Mouse (Mus musculus) hindbrain, embryonic 12.5 days (tissue): Measurements from ENCODE around the gene Rgs3. TPM values are rescaled to one million over a fixed set of nuclear protein-coding genes. Genes with fewer than 3 reads are reported as not detected.

Experiments
- ATAC-seq: fragments of 200-750 bp; cut with Nextera tagmentation; 2 replicates; pipeline ENCODE4 v1.8.0; 2017; ENCODE audit warnings: moderate TSS enrichment; ENCODE audit not compliant: low FRiP score
- H3K27ac ChIP-seq: fragments of 300-500 bp; sonication (generic); 2 replicates; pipeline ENCODE4 v1.5.1; 2016; ENCODE audit warnings: mild to moderate bottlenecking
- H3K27me3 ChIP-seq: fragments of 300-500 bp; sonication (generic); 2 replicates; pipeline ENCODE4 v1.6.1; 2016; ENCODE audit warnings: mild to moderate bottlenecking
- H3K36me3 ChIP-seq: fragments of 300-500 bp; sonication (generic); 2 replicates; pipeline ENCODE4 v1.6.1; 2016; ENCODE audit warnings: mild to moderate bottlenecking
- H3K4me1 ChIP-seq: fragments of 300-500 bp; sonication (generic); 2 replicates; pipeline ENCODE4 v1.6.1; 2016
- H3K4me2 ChIP-seq: fragments of 300-500 bp; sonication (generic); replicated peaks from 2 replicates; pipeline ENCODE4 v1.6.1; 2016; ENCODE audit warnings: mild to moderate bottlenecking
- H3K4me3 ChIP-seq: fragments of 300-500 bp; sonication (generic); 2 replicates; pipeline ENCODE4 v1.5.1; 2016; ENCODE audit warnings: mild to moderate bottlenecking
- H3K9ac ChIP-seq: fragments of 300-500 bp; sonication (generic); 2 replicates; pipeline ENCODE4 v1.6.1; 2016; ENCODE audit warnings: mild to moderate bottlenecking, moderate library complexity
- H3K9me3 ChIP-seq: fragments of 300-500 bp; sonication (generic); replicated peaks from 2 replicates; pipeline ENCODE4 v1.6.1; 2016; ENCODE audit warnings: mild to moderate bottlenecking
- WGBS: fragments of 180-500 bp; shearing (Covaris S2); methylation state at CpG from one replicate; pipeline ENCODE4 v1.1.7; 2016; 5-methylcytosine and 5-hydroxymethylcytosine counted together
- polyA plus RNA-seq: library from polyadenylated mRNA; unstranded; fragments of >200 nt; fragmentation: Nextera tagmentation; extraction: Ambion mirVana; gene quantifications from 2 replicates; pipeline ENCODE4 v1.2.1, GENCODE M21; 2016

Rgs3 gene
- polyA plus RNA-seq, 1 experiment from 2014 or later = 71.6 TPM

DNA sequence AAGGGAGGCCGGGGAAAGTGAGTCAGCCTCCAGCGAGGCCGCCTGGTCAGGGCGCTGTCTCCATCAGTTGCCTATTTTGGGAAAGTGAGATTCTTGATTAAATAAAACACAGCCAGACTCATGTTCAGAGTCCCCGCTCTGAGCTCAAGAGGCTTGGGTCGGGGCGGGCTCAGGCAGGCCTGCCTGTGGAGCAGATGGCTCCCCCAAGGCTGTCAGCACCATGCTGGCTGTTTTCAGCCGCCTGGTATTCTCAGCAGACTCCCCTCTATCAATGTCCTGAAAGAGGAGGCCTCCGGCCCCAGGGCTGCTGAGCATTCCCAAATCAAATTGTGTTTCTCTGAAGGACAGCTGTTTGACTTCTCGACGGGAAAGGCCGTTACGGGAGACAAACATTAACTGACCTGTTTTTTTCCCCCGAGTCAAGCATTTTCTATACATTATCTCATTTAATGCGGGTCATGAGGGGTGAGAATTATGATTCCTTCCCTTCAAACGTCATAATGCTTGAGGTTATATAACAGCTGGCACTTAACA lies 50.6 kb downstream of the Rgs3 start:
- ATAC-seq = peak; percentile 47
- Histone ChIP-seq H3K4me2 (no peak overlapping the region), H3K36me3 (no peaks in the 10 kb centered on the region), H3K4me1 (peaks cover 69% of the 10 kb centered on the region), H3K4me3 (no peak overlapping the region), H3K27ac (peak overlapping the region; percentile 72), H3K9me3 (no peaks in the 10 kb centered on the region), H3K9ac (no peak overlapping the region), H3K27me3 (no peaks in the 10 kb centered on the region)
- 39% methylated on average over 16 of the region's 16 CpGs for WGBS

DNA sequence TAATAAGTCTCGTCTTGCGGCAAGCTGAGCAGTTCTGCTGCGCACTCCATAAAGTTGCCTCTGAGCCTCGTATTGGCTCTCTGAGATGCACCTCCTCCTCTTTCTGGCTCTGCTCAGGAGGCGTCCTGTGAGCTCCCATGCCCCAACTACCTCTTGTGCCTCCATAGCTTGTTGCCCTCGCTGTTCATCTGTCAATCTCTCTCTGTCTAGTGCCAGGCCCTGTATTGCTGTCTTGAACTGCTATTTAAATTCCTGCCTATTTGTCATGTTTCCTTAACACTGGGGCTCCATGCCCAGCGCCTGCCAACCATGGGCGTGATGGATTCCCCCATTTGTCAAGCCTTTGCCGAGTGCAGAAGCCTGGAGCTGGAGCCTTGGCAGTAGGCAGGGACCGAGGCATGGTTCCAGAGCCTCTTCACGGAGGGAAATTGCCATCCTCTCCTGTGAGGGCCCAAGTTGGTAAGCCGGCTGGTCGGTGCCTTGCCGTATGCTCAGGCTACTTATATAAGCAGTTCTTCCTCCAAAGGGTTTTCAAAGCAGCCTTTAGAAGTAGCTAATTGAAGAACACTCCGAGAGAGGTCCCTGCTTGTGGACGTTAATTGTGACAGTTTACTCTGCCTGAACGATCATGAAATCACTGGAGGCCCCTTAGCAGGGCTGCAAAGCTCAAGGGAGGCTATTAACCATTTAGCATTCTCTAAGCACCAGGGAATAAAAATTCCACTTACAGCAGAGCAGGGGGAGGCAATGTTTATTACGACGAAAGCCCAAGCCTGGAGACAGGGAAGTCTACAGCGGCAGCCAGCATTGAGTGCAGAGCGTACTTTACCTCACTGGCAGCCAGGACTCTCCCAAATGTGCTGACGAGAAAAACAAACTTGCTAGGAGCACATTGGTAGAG lies 53.2 kb downstream of the Rgs3 start:
- no peak overlapping the region for H3K4me3 ChIP-seq
- no peak overlapping the region for H3K9ac ChIP-seq
- ATAC-seq = peak; percentile 58
- WGBS = 41% methylated on average over 22 of the region's 22 CpGs
- peaks cover 49% of the 10 kb centered on the region for H3K4me1 ChIP-seq
- no peaks in the 10 kb centered on the region for H3K9me3 ChIP-seq
- peak overlapping the region; percentile 20 for H3K4me2 ChIP-seq
- peak overlapping the region; percentile 81 for H3K27ac ChIP-seq
- 0 out of 2 replicates have a peak, but pooled peaks cover 3% of the 10 kb centered on the region for H3K27me3 ChIP-seq
- no peaks in the 10 kb centered on the region for H3K36me3 ChIP-seq

DNA sequence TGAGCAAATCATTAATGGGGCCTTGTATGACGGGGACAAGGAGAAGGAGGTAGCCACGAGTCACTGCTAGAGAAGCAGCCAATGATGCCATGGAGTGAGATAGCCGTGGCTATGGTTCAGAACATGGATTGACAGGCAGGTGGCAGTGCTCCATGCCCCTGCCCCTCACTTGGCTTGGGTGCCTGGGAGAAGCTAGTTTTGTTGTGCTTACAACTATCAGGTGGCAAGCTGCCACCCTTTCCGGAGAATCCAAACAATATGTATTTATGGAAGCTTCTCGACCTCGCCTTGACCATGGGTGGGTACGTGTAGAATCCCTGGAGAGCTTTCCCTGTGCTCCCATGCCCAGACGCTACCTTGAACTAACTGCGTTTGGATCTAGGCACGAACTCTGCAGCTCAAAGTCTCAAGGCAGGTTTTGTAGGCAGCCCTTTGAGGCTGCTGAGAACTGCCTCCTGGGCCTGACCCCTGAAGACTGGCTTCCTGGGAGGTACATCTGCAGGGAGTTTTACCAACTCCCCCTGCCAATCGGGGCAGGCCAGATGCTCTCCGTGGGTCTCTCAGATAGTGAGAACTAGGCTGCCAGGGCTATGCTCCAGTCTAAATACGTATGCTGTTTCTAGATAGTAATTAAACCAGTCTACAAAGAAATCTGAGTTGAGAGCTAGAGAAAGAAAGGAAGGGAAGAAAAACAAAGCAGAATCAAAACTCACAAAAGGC lies 54.2 kb downstream of the Rgs3 start:
- Histone ChIP-seq H3K27ac (peak overlapping the region; percentile 81), H3K36me3 (no peaks in the 10 kb centered on the region), H3K4me3 (no peak overlapping the region), H3K4me2 (peak overlapping the region; percentile 20), H3K9me3 (no peaks in the 10 kb centered on the region), H3K4me1 (peaks cover 49% of the 10 kb centered on the region), H3K9ac (no peak overlapping the region), H3K27me3 (0 out of 2 replicates have a peak, but pooled peaks cover 3% of the 10 kb centered on the region)
- no peak for ATAC-seq
- 76% methylated on average over 13 of the region's 13 CpGs for WGBS

DNA sequence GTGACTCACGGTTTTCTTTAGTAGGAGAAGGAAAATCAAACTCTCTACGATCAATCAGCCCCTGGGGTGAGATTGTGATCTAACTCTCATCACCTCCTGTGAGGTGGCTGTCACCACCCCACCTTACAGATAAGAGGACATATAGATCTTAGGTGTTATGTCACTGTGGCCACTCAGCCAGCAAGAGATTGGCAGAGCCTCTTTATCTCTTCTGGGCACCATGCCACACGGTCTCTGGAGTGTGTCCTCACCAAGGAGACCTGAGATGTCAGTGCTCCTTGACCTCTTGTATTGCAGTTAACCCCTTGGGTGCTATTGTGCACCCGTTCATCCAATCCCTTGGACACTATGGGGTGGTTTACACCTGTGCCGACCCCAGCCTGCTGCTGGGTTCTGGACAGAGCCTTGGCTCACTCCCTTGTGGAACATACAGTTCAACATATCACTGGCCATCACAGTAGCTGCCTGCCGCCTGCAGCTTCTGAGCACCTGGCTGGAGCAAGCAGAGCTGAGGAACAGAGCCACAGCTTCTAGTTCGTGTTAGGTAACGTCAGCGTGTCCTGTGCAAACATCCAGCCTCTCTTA lies 58.3 kb downstream of the Rgs3 start:
- no peak overlapping the region for H3K27ac ChIP-seq
- no peak overlapping the region for H3K4me2 ChIP-seq
- peaks cover 51% of the 10 kb centered on the region for H3K4me1 ChIP-seq
- no peak overlapping the region for H3K9ac ChIP-seq
- ATAC-seq = no peak
- no peaks in the 10 kb centered on the region for H3K36me3 ChIP-seq
- no peak overlapping the region for H3K4me3 ChIP-seq
- WGBS = 82% methylated on average over 9 of the region's 9 CpGs
- H3K9me3 ChIP-seq = no peaks in the 10 kb centered on the region
- H3K27me3 ChIP-seq = 0 out of 2 replicates have a peak, but pooled peaks cover 3% of the 10 kb centered on the region

DNA sequence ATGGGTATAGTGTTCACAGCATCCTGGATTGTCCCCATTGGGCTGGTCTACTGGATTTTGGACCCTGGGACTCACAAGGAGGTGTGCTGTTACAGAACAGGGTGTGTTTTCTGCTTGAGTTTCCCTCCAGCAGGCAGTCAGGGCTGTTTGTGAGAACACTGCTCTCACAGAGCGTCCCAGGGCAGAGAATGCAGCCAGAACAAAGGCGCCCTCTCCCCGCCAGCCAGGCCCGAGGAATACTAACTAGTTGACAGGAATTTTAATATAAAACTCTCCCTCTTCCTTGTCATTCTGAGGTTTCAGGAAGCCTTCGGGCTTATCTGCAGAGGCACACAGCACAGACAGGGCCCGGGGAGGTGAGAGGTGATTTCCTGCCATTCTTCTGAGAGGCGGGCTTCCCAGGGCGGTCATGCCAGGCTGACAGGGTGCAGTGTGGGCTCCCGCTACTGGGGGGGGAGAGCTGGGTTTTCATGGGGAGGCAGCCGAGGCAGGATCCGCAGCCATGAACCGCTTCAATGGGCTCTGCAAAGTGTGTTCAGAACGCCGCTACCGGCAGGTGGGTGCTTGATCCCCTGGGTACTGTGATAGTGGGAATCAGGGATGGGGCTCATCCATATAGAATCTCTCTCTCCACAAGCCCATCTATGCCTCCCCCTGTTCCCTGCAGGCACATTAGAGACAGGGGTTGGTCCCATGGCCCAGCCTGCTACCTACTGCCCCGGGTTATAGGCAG lies 59.8 kb downstream of the Rgs3 start:
- Histone ChIP-seq H3K36me3 (no peaks in the 10 kb centered on the region), H3K9ac (peak overlapping the region; percentile 32), H3K4me3 (peak overlapping the region; percentile 2; the same call in 1 of the 2 replicates), H3K9me3 (no peaks in the 10 kb centered on the region), H3K4me1 (peaks cover 51% of the 10 kb centered on the region), H3K27ac (peak overlapping the region; percentile 87), H3K4me2 (peak overlapping the region; percentile 35), H3K27me3 (0 out of 2 replicates have a peak, but pooled peaks cover 3% of the 10 kb centered on the region)
- 19% methylated on average over 16 of the region's 16 CpGs for WGBS
- peak; percentile 79 for ATAC-seq

DNA sequence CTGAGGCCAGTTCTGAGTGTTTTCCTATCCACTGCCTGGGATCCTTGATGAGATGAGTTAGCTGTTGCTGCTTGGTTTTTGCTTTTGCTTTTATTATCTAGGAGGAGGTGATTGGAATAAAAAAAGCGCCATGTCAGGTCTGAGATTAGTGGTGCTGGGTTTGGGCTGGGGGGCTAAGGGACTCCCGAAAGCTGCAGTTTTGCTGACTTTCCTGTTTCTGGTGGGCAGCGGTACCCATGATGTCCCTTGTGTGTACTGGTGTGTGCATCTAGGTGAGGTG lies 60.3 kb downstream of the Rgs3 start:
- peak overlapping the region; percentile 2; the same call in 1 of the 2 replicates for H3K4me3 ChIP-seq
- peaks cover 56% of the 10 kb centered on the region for H3K4me1 ChIP-seq
- ATAC-seq = no peak
- H3K9me3 ChIP-seq = no peaks in the 10 kb centered on the region
- peak overlapping the region; percentile 87 for H3K27ac ChIP-seq
- 80% methylated on average over 3 of the region's 3 CpGs for WGBS
- H3K27me3 ChIP-seq = 0 out of 2 replicates have a peak, but pooled peaks cover 3% of the 10 kb centered on the region
- peak overlapping the region; percentile 32 for H3K9ac ChIP-seq
- no peaks in the 10 kb centered on the region for H3K36me3 ChIP-seq
- peak overlapping the region; percentile 35 for H3K4me2 ChIP-seq

DNA sequence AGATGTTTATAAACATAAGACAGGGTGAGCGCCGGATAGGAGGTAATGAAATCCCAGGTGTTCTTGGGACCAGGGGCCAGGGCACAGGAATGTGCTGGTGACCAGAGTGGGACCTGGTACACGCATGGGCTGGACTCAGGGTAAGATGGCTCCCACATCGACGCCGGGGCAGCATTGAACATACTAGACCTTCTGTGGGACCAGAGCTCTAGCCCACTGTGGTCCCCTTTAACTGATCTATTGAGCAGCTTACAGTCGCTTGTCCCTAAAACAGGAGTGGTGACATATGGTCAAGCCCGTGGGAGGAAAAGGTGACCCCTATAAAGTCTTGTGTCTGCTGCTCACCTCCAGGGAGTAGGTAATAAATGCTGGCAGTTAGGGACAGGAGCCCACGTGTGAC lies 61.5 kb downstream of the Rgs3 start:
- Histone ChIP-seq H3K27ac (no peak overlapping the region), H3K9ac (no peak overlapping the region), H3K4me2 (0 out of 2 replicates have a peak overlapping the region, but pooled peaks have one; percentile 6), H3K27me3 (0 out of 2 replicates have a peak, but pooled peaks cover 3% of the 10 kb centered on the region), H3K9me3 (no peaks in the 10 kb centered on the region), H3K4me3 (no peak overlapping the region), H3K36me3 (no peaks in the 10 kb centered on the region), H3K4me1 (peaks cover 68% of the 10 kb centered on the region)
- 86% methylated on average over 9 of the region's 9 CpGs for WGBS
- no peak for ATAC-seq

DNA sequence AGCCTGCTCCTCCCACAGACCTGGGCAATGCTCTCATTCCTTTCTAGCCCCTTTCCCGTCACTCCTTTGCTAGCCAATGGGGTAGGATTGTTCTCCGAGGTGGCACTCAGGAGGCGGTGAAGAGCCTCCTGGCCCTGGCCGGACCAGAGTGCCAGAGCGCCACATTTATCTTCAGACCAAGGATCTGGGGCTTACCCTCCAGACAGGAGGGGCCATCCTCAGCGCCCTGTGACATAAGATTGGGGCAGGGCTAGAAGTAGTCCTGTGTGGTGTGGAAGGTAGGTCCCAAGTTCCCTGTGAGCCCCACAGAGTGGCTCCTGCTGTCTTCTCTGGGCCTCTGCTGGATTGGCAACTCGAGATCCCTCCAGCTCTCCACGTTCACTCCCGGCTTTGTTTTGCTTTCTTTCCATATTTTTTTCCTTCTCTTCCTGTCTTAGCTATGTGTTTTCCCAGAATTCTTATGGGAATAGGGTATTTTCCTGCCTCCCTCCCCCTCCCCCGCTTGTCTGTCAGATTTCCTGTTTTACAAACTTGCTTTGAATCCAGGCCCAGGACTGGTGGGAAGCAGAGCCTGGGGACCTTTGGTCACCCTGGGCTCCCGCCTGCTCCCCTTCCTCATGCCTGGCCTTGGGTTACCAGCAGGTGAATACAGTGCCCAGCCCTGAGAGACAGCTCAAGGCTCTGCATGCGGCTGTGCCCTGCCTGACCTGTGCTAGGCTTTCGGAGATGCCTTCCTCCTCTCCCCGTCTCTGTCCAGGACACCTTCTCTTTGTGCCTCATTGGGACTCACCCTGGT lies 62.4 kb downstream of the Rgs3 start:
- Histone ChIP-seq H3K27me3 (no peaks in the 10 kb centered on the region), H3K9me3 (no peaks in the 10 kb centered on the region), H3K4me1 (peaks cover 77% of the 10 kb centered on the region), H3K36me3 (no peaks in the 10 kb centered on the region; the same call in 1 of the 2 replicates), H3K4me2 (no peak overlapping the region), H3K27ac (peak overlapping the region; percentile 73), H3K9ac (no peak overlapping the region), H3K4me3 (no peak overlapping the region)
- ATAC-seq = no peak
- WGBS = 63% methylated on average over 14 of the region's 14 CpGs

DNA sequence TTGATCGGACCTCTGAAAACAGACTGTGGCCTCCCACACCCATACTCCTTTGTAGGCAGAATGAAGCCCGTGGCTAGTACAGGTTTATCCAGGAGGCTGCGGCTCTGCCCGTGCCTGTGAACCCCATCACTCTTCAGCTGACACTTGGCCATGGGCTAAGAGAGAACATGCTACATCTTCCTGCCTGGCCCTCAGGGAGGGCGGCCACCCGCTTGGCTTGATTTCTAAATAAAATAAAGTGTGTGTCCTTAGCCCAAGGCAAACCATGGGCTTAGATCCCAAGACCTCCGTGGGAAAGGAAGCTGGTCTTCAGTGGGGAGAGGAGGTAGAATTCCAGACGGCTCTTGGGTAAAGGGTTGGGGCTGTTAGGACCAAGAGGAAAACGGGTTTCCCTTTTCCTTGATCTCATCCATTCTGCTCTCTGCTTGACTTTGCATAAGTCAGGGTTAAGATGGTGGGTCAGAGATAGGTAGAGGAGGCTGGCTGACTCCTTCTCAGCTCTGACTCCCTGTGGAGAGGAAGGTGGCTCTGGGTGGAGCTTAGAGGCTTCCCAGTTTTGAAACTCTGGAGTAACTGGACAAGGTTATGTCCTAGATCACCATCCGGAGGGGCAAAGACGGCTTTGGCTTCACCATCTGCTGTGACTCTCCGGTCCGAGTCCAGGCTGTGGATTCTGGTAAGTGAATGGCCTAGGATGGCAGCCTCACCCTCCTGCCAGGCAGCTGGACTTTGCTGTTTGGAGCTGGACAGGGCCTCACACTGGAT lies 63.8 kb downstream of the Rgs3 start:
- no peak for ATAC-seq
- Histone ChIP-seq H3K36me3 (no peaks in the 10 kb centered on the region; the same call in 1 of the 2 replicates), H3K27ac (peak overlapping the region; percentile 82), H3K9me3 (no peaks in the 10 kb centered on the region), H3K4me1 (peaks cover 76% of the 10 kb centered on the region), H3K9ac (no peak overlapping the region), H3K4me2 (no peak overlapping the region), H3K27me3 (no peaks in the 10 kb centered on the region), H3K4me3 (no peak overlapping the region)
- 67% methylated on average over 13 of the region's 13 CpGs for WGBS

DNA sequence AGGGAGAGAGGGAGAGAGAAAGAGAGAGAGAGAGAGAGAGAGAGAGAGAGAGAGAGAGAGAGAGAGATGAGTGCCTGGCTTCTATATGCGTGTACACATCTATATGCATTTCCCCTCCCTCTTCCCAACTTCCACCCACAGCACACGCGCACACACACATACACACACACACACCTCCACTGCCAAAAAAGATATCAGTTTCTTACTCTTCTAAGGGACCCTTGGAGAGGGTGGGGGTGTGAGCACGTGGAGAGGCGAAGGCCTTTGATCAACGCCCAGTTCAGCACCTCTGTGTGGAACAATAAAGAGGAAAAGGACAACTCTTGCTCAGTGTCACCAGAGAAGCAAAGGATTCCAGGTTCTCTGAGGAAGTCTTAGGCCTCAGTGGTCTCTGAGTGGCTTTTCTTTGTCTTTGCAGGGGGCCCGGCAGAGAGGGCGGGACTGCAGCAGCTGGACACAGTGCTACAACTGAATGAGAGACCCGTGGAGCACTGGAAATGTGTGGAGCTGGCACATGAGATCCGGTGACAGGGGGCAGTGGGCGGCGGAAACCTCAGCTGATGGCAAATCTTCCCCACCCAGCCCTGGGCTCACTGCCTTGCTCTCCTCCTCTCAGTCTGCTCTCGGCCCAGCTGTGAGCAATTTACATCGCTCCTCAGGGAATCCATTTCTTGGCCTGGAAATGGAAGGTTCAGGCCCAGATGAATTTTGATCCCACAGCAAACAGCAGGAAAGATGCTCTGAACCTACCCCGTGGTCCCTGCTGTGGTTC lies 65.2 kb downstream of the Rgs3 start:
- H3K4me1 ChIP-seq = peaks cover 71% of the 10 kb centered on the region
- H3K9me3 ChIP-seq = no peaks in the 10 kb centered on the region
- 19% methylated on average over 13 of the region's 15 CpGs for WGBS
- no peaks in the 10 kb centered on the region; the same call in 1 of the 2 replicates for H3K36me3 ChIP-seq
- no peaks in the 10 kb centered on the region for H3K27me3 ChIP-seq
- no peak overlapping the region for H3K4me2 ChIP-seq
- peak overlapping the region; percentile 32 for H3K9ac ChIP-seq
- peak; percentile 41 for ATAC-seq
- H3K4me3 ChIP-seq = no peak overlapping the region
- H3K27ac ChIP-seq = peak overlapping the region; percentile 82
